Mouse (Mus musculus) kidney, embryonic 16.5 days (tissue): ENCODE data around the gene Zfp423. TPM values are rescaled to one million over a fixed set of nuclear protein-coding genes. Genes with fewer than 3 reads are reported as not detected.

Source experiments
- ATAC-seq: fragments of 200-750 bp; cut with Nextera tagmentation; 2 replicates; pipeline ENCODE4 v1.8.0; 2017; ENCODE audit warnings: moderate TSS enrichment; ENCODE audit not compliant: low FRiP score, low TSS enrichment
- H3K27ac ChIP-seq: fragments of 300-500 bp; sonication (generic); 2 replicates; pipeline ENCODE4 v1.5.1; 2014; ENCODE audit warnings: low read length
- H3K27me3 ChIP-seq: fragments of 300-500 bp; sonication (generic); 2 replicates; pipeline ENCODE4 v1.6.1; 2014; ENCODE audit warnings: low read length, control low read depth, mixed read lengths; ENCODE audit not compliant: insufficient read depth
- H3K36me3 ChIP-seq: fragments of 300-500 bp; sonication (generic); 2 replicates; pipeline ENCODE4 v1.6.1; 2014; ENCODE audit warnings: low read length, control low read depth, mixed read lengths; ENCODE audit not compliant: insufficient read depth
- H3K4me1 ChIP-seq: fragments of 300-500 bp; sonication (generic); 2 replicates; pipeline ENCODE4 v1.6.1; 2014; ENCODE audit warnings: low read length, control low read depth, mixed read lengths; ENCODE audit not compliant: insufficient read depth
- H3K4me2 ChIP-seq: fragments of 300-500 bp; sonication (generic); replicated peaks from 2 replicates; pipeline ENCODE4 v1.6.1; 2014; ENCODE audit warnings: low read depth, low read length
- H3K4me3 ChIP-seq: fragments of 300-500 bp; sonication (generic); 2 replicates; pipeline ENCODE4 v1.5.1; 2014; ENCODE audit warnings: mild to moderate bottlenecking, low read length
- H3K9ac ChIP-seq: fragments of 300-500 bp; sonication (generic); replicated peaks from 2 replicates; pipeline ENCODE4 v1.6.1; 2014; ENCODE audit warnings: low read length
- H3K9me3 ChIP-seq: fragments of 300-500 bp; sonication (generic); 2 replicates; pipeline ENCODE4 v1.6.1; 2016; ENCODE audit warnings: low read length, control low read depth
- WGBS: fragments of 180-500 bp; shearing (Covaris S2); extraction: QIAGEN DNeasy Blood & Tissue Kit; methylation state at CpG from one replicate; pipeline ENCODE4 v1.1.7; 2014; 5-methylcytosine and 5-hydroxymethylcytosine counted together
- polyA plus RNA-seq: library from polyadenylated mRNA; unstranded; fragments of >200 nt; fragmentation: Nextera tagmentation; extraction: Ambion mirVana; gene quantifications from 2 replicates; pipeline ENCODE4 v1.2.1, GENCODE M21; 2015

Zfp423 gene
- polyA plus RNA-seq, 1 experiment from 2014 or later: 11.4 TPM

- peaks cover 19% of the 10 kb centered on the region for H3K4me1 ChIP-seq
- WGBS: 64% methylated on average over 4 of the region's 4 CpGs
- H3K9me3 ChIP-seq: no peaks in the 10 kb centered on the region
- no peak overlapping the region for H3K4me2 ChIP-seq
- H3K27me3 ChIP-seq: no peaks in the 10 kb centered on the region
- H3K9ac ChIP-seq: no peak overlapping the region
- peaks cover 5% of the 10 kb centered on the region for H3K36me3 ChIP-seq
- no peak overlapping the region for H3K4me3 ChIP-seq
- ATAC-seq: no peak
- no peak overlapping the region for H3K27ac ChIP-seq
Measured at GRCm38 (mm10) chr8:87688348-87688747, 271.0 kb downstream of the Zfp423 start.

- no peaks in the 10 kb centered on the region for H3K9me3 ChIP-seq
- no peaks in the 10 kb centered on the region for H3K27me3 ChIP-seq
- peaks cover 5% of the 10 kb centered on the region for H3K36me3 ChIP-seq
- H3K27ac ChIP-seq: no peak overlapping the region
- whole genome bisulfite sequencing: 78% methylated on average over 10 of the region's 10 CpGs
- no peak overlapping the region for H3K9ac ChIP-seq
- H3K4me3 ChIP-seq: no peak overlapping the region
- H3K4me2 ChIP-seq: no peak overlapping the region
- peaks cover 19% of the 10 kb centered on the region for H3K4me1 ChIP-seq
- no peak for ATAC-seq
Measured at GRCm38 (mm10) chr8:87686986-87687698, 272.3 kb downstream of the Zfp423 start.

DNA sequence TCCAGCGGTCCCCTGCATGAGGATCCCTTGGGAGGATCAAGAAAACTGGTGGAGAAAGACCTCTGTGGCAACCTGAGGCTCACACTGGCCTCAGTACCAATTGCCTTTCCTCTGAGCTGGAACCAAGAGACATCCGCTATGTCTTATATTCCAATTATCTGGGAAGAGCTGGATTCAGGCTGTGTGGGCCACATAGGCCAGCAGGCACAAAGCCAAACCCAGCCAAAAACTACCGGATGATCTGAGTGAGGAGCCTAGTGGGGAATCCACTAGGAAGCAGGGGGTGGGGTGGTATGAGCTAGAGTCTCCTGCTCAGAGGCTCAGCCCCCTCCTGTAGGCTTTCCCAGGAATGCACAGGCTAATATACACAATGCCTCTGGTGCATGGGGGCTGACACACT is 273.4 kb downstream of the Zfp423 start:
- ATAC-seq: no peak
- Histone ChIP-seq H3K4me1 (peaks cover 19% of the 10 kb centered on the region), H3K27ac (no peak overlapping the region), H3K9me3 (no peaks in the 10 kb centered on the region), H3K36me3 (peaks cover 5% of the 10 kb centered on the region), H3K4me2 (no peak overlapping the region), H3K27me3 (no peaks in the 10 kb centered on the region), H3K4me3 (no peak overlapping the region), H3K9ac (no peak overlapping the region)
- 81% methylated on average over 3 of the region's 3 CpGs for WGBS

DNA sequence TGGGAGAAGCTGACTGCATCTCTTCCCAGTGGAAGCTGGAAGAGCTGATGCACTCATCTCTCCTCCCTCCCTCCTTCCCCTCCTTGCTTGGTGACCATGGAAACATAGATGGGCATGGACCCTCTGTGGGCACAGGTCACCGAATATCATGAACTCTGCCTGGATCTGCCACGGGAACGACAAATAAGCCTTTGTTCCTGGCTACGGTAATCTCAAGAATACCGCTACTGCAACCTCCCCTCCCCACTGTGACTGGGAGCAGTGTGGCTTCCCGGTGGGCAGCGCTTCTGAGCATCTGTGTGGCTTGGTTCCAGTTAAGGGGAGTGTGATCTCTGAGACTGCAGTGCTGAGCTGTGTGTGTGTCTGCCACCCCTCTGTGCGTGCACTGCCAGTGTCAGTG is 274.0 kb downstream of the Zfp423 start:
- Histone ChIP-seq H3K9me3 (no peaks in the 10 kb centered on the region), H3K27ac (no peak overlapping the region), H3K36me3 (peaks cover 5% of the 10 kb centered on the region), H3K4me2 (no peak overlapping the region), H3K4me1 (peaks cover 12% of the 10 kb centered on the region), H3K4me3 (no peak overlapping the region), H3K9ac (no peak overlapping the region), H3K27me3 (no peaks in the 10 kb centered on the region)
- no peak for ATAC-seq
- 56% methylated on average over 8 of the region's 8 CpGs for WGBS

DNA sequence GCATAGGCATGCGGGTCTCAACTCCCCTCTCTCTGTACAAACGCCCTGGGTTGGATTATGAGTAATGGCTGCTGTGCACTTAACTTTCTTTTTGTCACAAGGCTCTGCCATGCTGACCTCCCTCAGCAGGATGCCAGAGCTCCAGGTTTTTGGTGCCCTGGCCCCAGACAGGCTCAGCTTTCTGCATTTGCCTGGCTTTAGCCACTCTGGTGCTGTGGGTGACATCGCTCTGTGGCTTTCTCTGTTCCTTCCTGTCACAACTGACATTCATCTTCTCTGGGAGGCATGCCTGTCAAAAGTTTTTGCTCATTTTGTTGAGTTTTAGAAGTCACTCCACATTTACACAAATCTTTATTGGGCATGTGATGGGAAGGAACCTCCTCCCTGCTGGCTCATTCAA is 277.3 kb downstream of the Zfp423 start:
- H3K36me3 ChIP-seq: peaks cover 10% of the 10 kb centered on the region
- no peaks in the 10 kb centered on the region for H3K27me3 ChIP-seq
- H3K4me1 ChIP-seq: no peaks in the 10 kb centered on the region
- no peak overlapping the region for H3K4me3 ChIP-seq
- WGBS: 83% methylated on average over 3 of the region's 3 CpGs
- no peak overlapping the region for H3K9ac ChIP-seq
- no peak overlapping the region for H3K27ac ChIP-seq
- ATAC-seq: no peak
- H3K9me3 ChIP-seq: no peaks in the 10 kb centered on the region
- H3K4me2 ChIP-seq: no peak overlapping the region

GRCm38 (mm10) chr8:87680034-87680433 is 279.4 kb downstream of the Zfp423 start:
- H3K4me3 ChIP-seq: no peak overlapping the region
- peaks cover 6% of the 10 kb centered on the region; the same call in 1 of the 2 replicates for H3K36me3 ChIP-seq
- no peak overlapping the region for H3K9ac ChIP-seq
- H3K27ac ChIP-seq: no peak overlapping the region
- H3K9me3 ChIP-seq: no peaks in the 10 kb centered on the region
- no peak overlapping the region for H3K4me2 ChIP-seq
- 71% methylated on average over 3 of the region's 3 CpGs for WGBS
- H3K4me1 ChIP-seq: no peaks in the 10 kb centered on the region
- H3K27me3 ChIP-seq: no peaks in the 10 kb centered on the region
- ATAC-seq: no peak

GRCm38 (mm10) chr8:87679431-87680003 is 279.9 kb downstream of the Zfp423 start:
- Histone ChIP-seq H3K27me3 (no peaks in the 10 kb centered on the region), H3K4me2 (no peak overlapping the region), H3K9ac (no peak overlapping the region), H3K36me3 (peaks cover 6% of the 10 kb centered on the region; the same call in 1 of the 2 replicates), H3K27ac (no peak overlapping the region), H3K4me3 (no peak overlapping the region), H3K4me1 (no peaks in the 10 kb centered on the region), H3K9me3 (no peaks in the 10 kb centered on the region)
- no peak for ATAC-seq
- WGBS: 89% methylated on average over 11 of the region's 11 CpGs

DNA sequence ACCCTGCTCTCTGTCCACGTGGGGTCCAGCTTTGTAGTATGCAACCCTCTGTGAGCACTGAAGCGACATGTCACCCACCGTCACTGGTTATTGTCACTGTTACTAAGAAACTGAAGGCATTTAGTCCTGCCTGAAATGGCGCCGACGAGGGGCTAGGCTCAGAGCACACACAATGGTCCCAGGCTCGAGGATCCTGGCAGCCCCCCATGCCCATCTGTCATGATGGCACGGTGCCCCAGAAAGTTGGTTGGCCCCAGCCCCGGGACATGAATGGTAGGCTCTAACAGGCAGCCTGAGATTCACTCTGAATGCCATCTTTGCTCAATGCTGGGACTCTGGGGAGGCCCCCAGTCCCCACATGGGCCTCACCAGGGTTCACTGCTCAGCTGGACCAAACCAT is 284.0 kb downstream of the Zfp423 start:
- H3K4me2 ChIP-seq: no peak overlapping the region
- H3K36me3 ChIP-seq: peaks cover 6% of the 10 kb centered on the region; the same call in 1 of the 2 replicates
- no peaks in the 10 kb centered on the region for H3K4me1 ChIP-seq
- H3K27me3 ChIP-seq: no peaks in the 10 kb centered on the region
- no peak overlapping the region for H3K9ac ChIP-seq
- ATAC-seq: no peak
- H3K4me3 ChIP-seq: no peak overlapping the region
- H3K27ac ChIP-seq: no peak overlapping the region
- no peaks in the 10 kb centered on the region for H3K9me3 ChIP-seq
- WGBS: 91% methylated on average over 9 of the region's 9 CpGs

GRCm38 (mm10) chr8:87674157-87674556 is 285.2 kb downstream of the Zfp423 start:
- no peak overlapping the region for H3K4me3 ChIP-seq
- no peak overlapping the region for H3K9ac ChIP-seq
- no peaks in the 10 kb centered on the region for H3K4me1 ChIP-seq
- H3K27ac ChIP-seq: no peak overlapping the region
- no peaks in the 10 kb centered on the region for H3K9me3 ChIP-seq
- peaks cover 6% of the 10 kb centered on the region; the same call in 1 of the 2 replicates for H3K36me3 ChIP-seq
- ATAC-seq: no peak
- H3K4me2 ChIP-seq: no peak overlapping the region
- WGBS: 79% methylated on average over 7 of the region's 7 CpGs
- no peaks in the 10 kb centered on the region for H3K27me3 ChIP-seq

DNA sequence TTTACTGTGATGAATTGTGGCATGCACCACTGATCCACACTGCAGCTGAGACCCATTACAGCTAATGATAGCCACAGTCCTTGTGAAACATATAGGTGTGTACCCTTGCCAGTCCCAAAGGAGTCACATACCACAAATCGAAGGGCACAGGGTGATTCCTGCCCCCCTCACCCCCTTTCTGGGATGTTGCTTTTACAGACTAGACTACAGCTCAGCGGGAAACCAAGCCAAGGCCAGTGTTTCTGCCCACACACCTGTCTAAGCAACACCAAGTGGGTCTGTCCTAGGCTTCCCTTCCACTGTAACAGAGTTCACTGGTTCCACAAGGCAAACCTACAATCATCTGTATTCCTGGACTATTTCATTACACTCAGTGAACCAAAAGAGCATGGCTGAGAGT is 287.2 kb downstream of the Zfp423 start:
- no peak for ATAC-seq
- no peaks in the 10 kb centered on the region for H3K9me3 ChIP-seq
- WGBS: 70% methylated on average over 2 of the region's 2 CpGs

More for the DNA sequence above, 287.2 kb downstream of the Zfp423 start:
- Histone ChIP-seq H3K36me3 (no peaks in the 10 kb centered on the region), H3K9ac (no peak overlapping the region), H3K27ac (no peak overlapping the region), H3K4me2 (no peak overlapping the region), H3K4me3 (no peak overlapping the region), H3K4me1 (no peaks in the 10 kb centered on the region), H3K27me3 (no peaks in the 10 kb centered on the region)
